9 mouse cellular contexts compared by ENCODE assay signal in genomic region chr11:95825625-95826024, GRCm38 (mm10). TPM values are rescaled to one million over a fixed set of nuclear protein-coding genes. Genes with fewer than 3 reads are reported as not detected.
DNase-seq lines count a peak whose midpoint lies in the region; ATAC-seq and TF ChIP-seq lines count a peak whose summit lies in the region.
"Had no signal": no experiment of that assay in that cellular context is flagged by ENCODE, and none has a peak within 500 bp of the region (broad histone marks: within the 10 kb centered on the region; RNA-seq: fewer than 3 reads in every experiment).

No protein-coding gene starts in this region.

- TF ChIP-seq POLR2A in cerebellum, adult 2 months (IDR thresholded peaks at IDR 0.05; ENCODE audit: borderline replicate concordance, insufficient read depth, low read length): no peak
- no peak for TF ChIP-seq POLR2A in testis, adult 2 months (IDR thresholded peaks at IDR 0.05; ENCODE audit: control insufficient read depth, low read depth, low read length)

- no peaks in the 10 kb centered on the region for H3K36me3 ChIP-seq in hindbrain, embryonic 15.5 days
- H3K36me3 ChIP-seq in hindbrain, embryonic 11.5 days (ENCODE audit: control insufficient read depth, insufficient read depth, low read length): no peaks in the 10 kb centered on the region
- no peaks in the 10 kb centered on the region for H3K36me3 ChIP-seq in testis, adult 2 months (ENCODE audit: control insufficient read depth, insufficient read depth, low read length)

- H3K4me3 ChIP-seq in cerebellum, adult 2 months (replicated peaks; ENCODE audit: insufficient read depth, low read depth, low read length): peak overlapping the region; percentile 84
- H3K4me3 ChIP-seq in hindbrain, embryonic 15.5 days: 0 out of 2 replicates have a peak overlapping the region, but pooled peaks have one; percentile 66
- no peak overlapping the region for H3K4me3 ChIP-seq in hindbrain, embryonic 11.5 days (ENCODE audit: low read depth, low read length)
- H3K4me3 ChIP-seq in testis, adult 2 months (ENCODE audit: control insufficient read depth, low read depth, low read length): peak overlapping the region; percentile 88

- no peak overlapping the region for H3K27ac ChIP-seq in cerebellum, adult 2 months (ENCODE audit: insufficient read depth, low read length)
- H3K27ac ChIP-seq in hindbrain, embryonic 15.5 days (replicated peaks): no peak overlapping the region
- no peak overlapping the region for H3K27ac ChIP-seq in hindbrain, embryonic 11.5 days (ENCODE audit: low read depth, low read length)
- no peak overlapping the region for H3K27ac ChIP-seq in testis, adult 2 months (ENCODE audit: control insufficient read depth, insufficient read depth, low read depth, low read length)

- H3K9ac ChIP-seq in hindbrain, embryonic 15.5 days: no peak overlapping the region
- H3K9ac ChIP-seq in hindbrain, embryonic 11.5 days (ENCODE audit: low read depth, low read length): no peak overlapping the region

- no peaks in the 10 kb centered on the region; the same call in 1 of the 2 replicates for H3K4me1 ChIP-seq in cerebellum, adult 2 months (ENCODE audit: control insufficient read depth, insufficient read depth, low read length)
- H3K4me1 ChIP-seq in hindbrain, embryonic 15.5 days (replicated peaks): peaks cover 21% of the 10 kb centered on the region
- H3K4me1 ChIP-seq in hindbrain, embryonic 11.5 days (replicated peaks; ENCODE audit: control insufficient read depth, insufficient read depth, low read length): 0 out of 2 replicates have a peak, but pooled peaks cover 2% of the 10 kb centered on the region
- peaks cover 13% of the 10 kb centered on the region for H3K4me1 ChIP-seq in testis, adult 2 months (ENCODE audit: control insufficient read depth, insufficient read depth, low read length)

- 41% methylated on average over 3 of the region's 3 CpGs for WGBS in cerebellum, adult 2 months
- WGBS in hindbrain, embryonic 15.5 days: 46% methylated on average over 3 of the region's 3 CpGs
- WGBS in hindbrain, embryonic 11.5 days: 57% methylated on average over 3 of the region's 3 CpGs

- TF ChIP-seq CTCF in cerebellum, adult 2 months (IDR thresholded peaks at IDR 0.05; ENCODE audit: borderline replicate concordance, insufficient read depth, low read depth, low read length): no peak
- TF ChIP-seq CTCF in testis, adult 2 months (IDR thresholded peaks at IDR 0.05; ENCODE audit: control insufficient read depth, insufficient read depth, insufficient replicate concordance, low read depth, low read length): no peak

- ATAC-seq in cerebellum, adult (ENCODE audit: insufficient number of reproducible peaks, low FRiP score, low TSS enrichment): no peak
- no peak for ATAC-seq in hindbrain, embryonic 15.5 days (ENCODE audit: low FRiP score, low read depth)
- ATAC-seq in hindbrain, embryonic 11.5 days (ENCODE audit: low FRiP score): no peak

- no peaks in the 10 kb centered on the region for H3K27me3 ChIP-seq in cerebellum, adult 2 months (ENCODE audit: control insufficient read depth, insufficient read depth, low read length)
- H3K27me3 ChIP-seq in hindbrain, embryonic 15.5 days: peaks cover 65% of the 10 kb centered on the region
- H3K27me3 ChIP-seq in hindbrain, embryonic 11.5 days (ENCODE audit: control insufficient read depth, insufficient read depth, low read length): peaks cover 37% of the 10 kb centered on the region
- H3K27me3 ChIP-seq in testis, adult 2 months (ENCODE audit: control insufficient read depth, insufficient read depth, low read length): no peaks in the 10 kb centered on the region; the same call in 1 of the 2 replicates

- H3K9me3 ChIP-seq in hindbrain, embryonic 15.5 days: no peaks in the 10 kb centered on the region
- no peaks in the 10 kb centered on the region for H3K9me3 ChIP-seq in hindbrain, embryonic 11.5 days (ENCODE audit: control insufficient read depth, low read length)

- no peak overlapping the region for H3K4me2 ChIP-seq in hindbrain, embryonic 15.5 days
- no peak overlapping the region for H3K4me2 ChIP-seq in hindbrain, embryonic 11.5 days (replicated peaks; ENCODE audit: low read depth, low read length)

- no peak for DNase-seq in cerebellum, adult 2 months
- no peak for DNase-seq in hindbrain, embryonic 11.5 days (ENCODE audit: low spot score)
- no peak for DNase-seq in testis, postnatal 10 days (ENCODE audit: low spot score)
- no peak for DNase-seq in frontal cortex, adult 2 months (ENCODE audit: extremely low spot score in 1 of 2, low spot score in 1 of 2)
- no peak for DNase-seq in layer of hippocampus, postnatal 25 days (ENCODE audit: extremely low spot score in 1 of 2, low spot score in 1 of 2)

RNA-seq across cellular contexts. Expression of gene Phospho1, which starts 1.3 kb away (rescaled TPM):
- 110 and 122 TPM in 2 replicates for polyA plus RNA-seq in cerebellum, adult 2 months (2012; rRNA removed)
- polyA plus RNA-seq in hindbrain, embryonic 15.5 days (2015; fragmentation: Nextera tagmentation; extraction: Ambion mirVana): 0.44 and 0.81 TPM in 2 replicates
- polyA plus RNA-seq in hindbrain, embryonic 11.5 days (2014; fragmentation: Nextera tagmentation; extraction: Ambion mirVana): not detected in 2 replicates
- 371 and 441 TPM in 2 replicates for polyA plus RNA-seq in testis, adult 2 months (2012; rRNA removed)
- 68.7 and 70.4 TPM in 2 replicates for polyA plus RNA-seq in frontal cortex, adult 2 months (2012; rRNA removed)
- total RNA-seq in layer of hippocampus, postnatal 25 days (2021): 10 to 100 TPM; 55.6 to 64.3 TPM
- polyA plus RNA-seq: embryonic facial prominence, embryonic 11.5 days had no signal

RNA-seq across cellular contexts. Expression of gene Gngt2, which starts 11.4 kb away (rescaled TPM):
- polyA plus RNA-seq in cerebellum, adult 2 months (2012; rRNA removed): 3.5 and 5.4 TPM in 2 replicates
- polyA plus RNA-seq in hindbrain, embryonic 15.5 days (2015; fragmentation: Nextera tagmentation; extraction: Ambion mirVana): 1.8 and 3.7 TPM in 2 replicates
- 7.1 and 7.6 TPM in 2 replicates for polyA plus RNA-seq in hindbrain, embryonic 11.5 days (2014; fragmentation: Nextera tagmentation; extraction: Ambion mirVana)
- polyA plus RNA-seq in testis, adult 2 months (2012; rRNA removed): 0.41 and 0.49 TPM in 2 replicates
- polyA plus RNA-seq in frontal cortex, adult 2 months (2012; rRNA removed): 7.2 and 9.4 TPM in 2 replicates
- total RNA-seq in layer of hippocampus, postnatal 25 days (2021): 1 to 10 TPM; 3.3 to 3.8 TPM

RNA-seq across cellular contexts. Expression of gene Abi3, which starts 16.7 kb away (rescaled TPM):
- polyA plus RNA-seq in cerebellum, adult 2 months (2012; rRNA removed): 3.2 and 3.9 TPM in 2 replicates
- polyA plus RNA-seq in hindbrain, embryonic 15.5 days (2015; fragmentation: Nextera tagmentation; extraction: Ambion mirVana): 1.1 and 1.7 TPM in 2 replicates
- 2.4 and 2.6 TPM in 2 replicates for polyA plus RNA-seq in hindbrain, embryonic 11.5 days (2014; fragmentation: Nextera tagmentation; extraction: Ambion mirVana)
- 0.58 and 0.93 TPM in 2 replicates for polyA plus RNA-seq in testis, adult 2 months (2012; rRNA removed)
- 9.6 and 11.2 TPM in 2 replicates for polyA plus RNA-seq in frontal cortex, adult 2 months (2012; rRNA removed)
- total RNA-seq in layer of hippocampus, postnatal 25 days (2021): 1 to 10 TPM; 5.4 to 8.1 TPM

Comparison
In these comparisons a context has a peak if more than half of its experiments do, and no peak if none do; other contexts are left out.
1. RNA of gene Phospho1, which starts 1.3 kb away (polyA plus RNA-seq): 371 to 441 TPM in testis, adult 2 months, 110 to 122 TPM in cerebellum, adult 2 months and 68.7 to 70.4 TPM in frontal cortex, adult 2 months; 0.44 to 0.81 TPM in hindbrain, embryonic 15.5 days and not detected in hindbrain, embryonic 11.5 days; every median in the first group is over 10 times any median in the second.